Mouse (Mus musculus) layer of hippocampus, adult 18-20 months (tissue): Measurements from ENCODE around the gene Lhfp. TPM values are rescaled to one million over a fixed set of nuclear protein-coding genes. Genes with fewer than 3 reads are reported as not detected.

ENCODE experiments used
- DNase-seq, 2 experiments: peaks; one replicate each; pipeline ENCODE4 v3.0.0; 2022; ENCODE audit warnings: low spot score in 2 of 2
- total RNA-seq, 2 experiments: library from RNA; stranded (reverse); gene quantifications; 2 replicates each; pipeline ENCODE4 v1.2.3; 2021

The Lhfp gene
- total RNA-seq, 2 experiments from 2014 or later = 19.9 to 23.4 TPM

GRCm38 (mm10) chr3:53151081-53151480, 109.8 kb downstream of the Lhfp start:
- DNase-seq = no peak

DNA sequence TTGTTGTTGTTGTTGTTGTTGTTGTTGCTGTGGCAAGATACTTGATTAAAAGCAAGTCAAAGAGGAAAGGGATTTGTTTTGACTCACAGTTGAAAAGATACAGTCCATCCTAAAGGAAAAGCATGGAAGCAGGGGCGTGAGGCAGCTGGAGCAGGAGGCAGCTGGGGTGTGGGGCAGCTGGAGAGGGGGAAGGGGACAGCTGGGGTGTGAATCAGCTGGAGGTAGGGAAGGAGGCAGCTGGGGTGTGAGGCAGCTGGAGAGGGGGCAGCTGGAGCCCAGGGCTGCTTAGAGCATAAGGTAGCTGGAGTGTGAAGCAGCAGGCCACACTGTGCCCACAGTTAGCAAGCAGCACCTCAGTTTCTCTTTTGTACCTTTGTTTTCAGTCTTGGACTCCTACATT, 110.3 kb downstream of the Lhfp start:
- DNase-seq = no peak

DNA sequence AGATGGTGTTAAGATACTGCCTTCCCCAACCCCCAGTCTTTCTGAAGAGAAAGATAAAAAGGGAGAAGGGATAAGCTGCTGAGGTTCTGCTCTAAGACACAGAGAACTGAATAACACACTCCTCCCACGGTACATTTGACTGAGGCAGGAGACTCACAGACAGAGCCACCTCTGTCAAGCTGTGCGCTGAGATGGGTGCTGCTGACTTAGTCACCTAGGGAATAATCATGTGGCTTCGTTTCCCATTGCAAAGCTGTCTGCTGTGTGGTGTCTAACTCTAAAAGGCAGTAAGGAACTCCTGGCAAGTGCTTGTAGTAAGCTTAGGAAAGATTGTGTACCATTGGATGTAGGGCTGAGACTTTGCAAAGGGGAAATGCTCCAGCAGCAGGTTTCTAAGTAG, 120.6 kb downstream of the Lhfp start:
- peak in 1 of 2 experiments; percentile 34 for DNase-seq

DNA sequence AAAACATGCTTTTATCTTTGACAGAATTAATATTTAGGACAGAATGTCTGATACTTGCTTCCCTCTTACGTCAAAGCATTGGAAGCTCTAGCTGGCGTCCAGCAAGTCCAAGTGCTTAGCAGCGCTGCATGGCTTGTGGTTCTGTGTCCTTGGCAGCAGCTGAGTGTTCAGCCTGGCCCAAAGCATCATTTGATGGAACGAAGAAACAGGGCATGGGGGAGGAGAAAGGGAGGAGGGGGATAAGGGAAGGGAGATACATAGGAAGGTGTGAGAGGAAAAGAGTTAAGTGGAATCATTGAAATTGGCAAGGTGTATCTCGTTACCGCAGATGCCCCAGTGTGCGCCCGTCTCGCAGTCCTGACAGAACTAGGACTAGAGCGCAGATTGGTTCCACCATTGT, 124.0 kb downstream of the Lhfp start:
- DNase-seq = peak in 1 of 2 experiments; percentile 44

GRCm38 (mm10) chr3:53166001-53166400, 124.7 kb downstream of the Lhfp start:
- DNase-seq = no peak

DNA sequence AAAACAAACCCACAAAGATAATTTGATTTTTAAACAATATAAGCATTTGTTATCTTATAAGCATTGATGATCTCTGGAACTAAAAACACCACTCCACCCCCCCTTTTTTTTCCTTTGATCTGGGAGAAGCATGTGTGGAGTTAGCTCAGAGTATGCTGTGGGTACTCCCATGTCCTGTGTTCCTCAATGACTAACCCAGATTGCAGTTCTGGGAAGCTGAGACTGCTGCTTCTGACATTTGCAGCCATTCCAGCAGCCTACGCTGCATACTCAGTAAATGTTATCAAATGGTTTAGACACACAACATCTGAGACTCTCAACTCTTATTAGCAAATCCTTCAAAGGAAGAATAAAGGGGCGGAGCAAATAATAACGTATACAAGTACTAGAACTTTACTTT, 128.2 kb downstream of the Lhfp start:
- peak; percentile 17 to 49 for DNase-seq

- DNase-seq = no peak
Observed at GRCm38 (mm10) chr3:53173310-53174063, 132.2 kb downstream of the Lhfp start.

DNA sequence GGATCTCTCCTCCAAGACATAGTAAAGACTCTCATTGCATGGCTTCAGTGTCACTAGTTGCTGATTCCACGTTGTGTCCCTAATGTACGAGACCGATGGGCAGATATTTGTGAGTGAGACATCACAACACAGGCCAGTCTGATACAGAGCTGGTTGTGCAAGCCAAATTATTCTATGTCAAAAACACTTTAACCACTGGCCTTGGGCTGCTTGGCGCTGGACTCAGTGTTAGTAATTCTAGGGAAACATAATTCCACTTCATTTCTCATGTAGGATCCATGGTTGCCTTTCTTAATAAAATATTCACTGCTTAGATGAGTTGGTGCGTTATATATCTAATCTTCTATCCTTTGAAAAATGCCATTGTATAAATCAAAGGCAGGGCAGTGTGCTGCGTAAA, 138.6 kb downstream of the Lhfp start:
- no peak for DNase-seq

GRCm38 (mm10) chr3:53185439-53185838, 144.1 kb downstream of the Lhfp start:
- DNase-seq = no peak

- DNase-seq = no peak
Observed at GRCm38 (mm10) chr3:53193441-53193840, 152.1 kb downstream of the Lhfp start.

DNA sequence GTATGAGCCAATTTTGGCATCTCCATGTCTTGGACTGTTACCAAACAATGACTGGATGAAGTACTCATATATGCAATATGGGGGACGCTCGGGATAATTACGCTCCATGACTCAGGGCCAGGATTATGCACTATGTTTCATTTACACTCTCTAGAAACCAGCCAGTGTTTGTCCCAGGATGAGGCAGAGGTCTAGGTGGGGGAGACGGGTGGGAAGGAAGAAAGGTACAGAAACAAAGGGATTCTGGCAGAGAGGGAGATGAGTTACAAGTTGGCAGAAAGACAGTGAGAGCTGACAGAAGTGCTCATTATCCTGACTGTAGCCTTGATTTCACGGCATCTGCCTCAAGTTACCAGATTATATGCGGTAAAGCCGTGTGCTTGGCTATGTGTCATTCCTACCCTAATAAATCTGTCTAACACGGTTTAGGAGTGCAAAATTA, 154.4 kb downstream of the Lhfp start:
- no peak for DNase-seq

GRCm38 (mm10) chr3:53200175-53200574, 158.8 kb downstream of the Lhfp start:
- DNase-seq = no peak

DNA sequence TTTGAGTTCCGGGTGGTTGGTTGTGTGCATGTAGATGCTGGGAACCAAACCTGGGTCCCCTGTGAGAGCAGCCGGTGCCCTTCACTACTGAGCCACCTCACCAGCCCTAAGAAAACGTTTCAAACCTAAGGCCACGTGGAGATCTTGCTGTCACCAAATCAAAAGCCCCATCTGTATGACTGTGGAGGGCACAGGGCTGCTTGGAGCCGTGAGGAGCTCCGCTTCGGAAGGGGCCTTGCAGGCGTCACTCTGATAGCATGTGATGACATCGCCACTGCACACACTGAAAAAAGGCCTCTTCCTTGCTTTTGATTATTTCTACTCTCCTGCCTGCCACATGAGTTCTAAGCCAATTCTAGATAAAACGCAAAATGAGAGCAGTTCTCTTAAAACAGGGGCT, 159.5 kb downstream of the Lhfp start:
- no peak for DNase-seq

GRCm38 (mm10) chr3:53201670-53202069, 160.3 kb downstream of the Lhfp start:
- DNase-seq = no peak

- DNase-seq = peak in 1 of 2 experiments; percentile 26
Observed at GRCm38 (mm10) chr3:53202184-53202583, 160.9 kb downstream of the Lhfp start.

DNA sequence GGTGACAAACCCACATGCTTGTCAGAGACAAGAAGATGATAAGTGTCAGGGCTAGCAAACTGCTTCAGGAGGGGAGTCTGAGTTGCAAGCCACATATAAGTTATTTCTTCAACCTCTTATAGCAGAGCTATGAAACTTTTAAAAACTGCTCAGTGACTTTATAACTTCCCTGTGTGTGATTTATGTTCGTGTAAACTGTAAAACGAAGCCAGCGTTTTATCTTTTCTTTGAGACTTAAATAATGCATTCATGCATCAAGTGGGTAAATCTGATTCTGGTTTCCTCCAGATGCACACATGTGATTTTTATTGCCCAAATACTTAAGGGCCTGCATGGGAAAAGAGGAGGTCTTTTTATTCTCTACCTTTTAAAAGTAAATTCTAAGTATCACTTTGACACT, 161.4 kb downstream of the Lhfp start:
- DNase-seq = no peak

DNA sequence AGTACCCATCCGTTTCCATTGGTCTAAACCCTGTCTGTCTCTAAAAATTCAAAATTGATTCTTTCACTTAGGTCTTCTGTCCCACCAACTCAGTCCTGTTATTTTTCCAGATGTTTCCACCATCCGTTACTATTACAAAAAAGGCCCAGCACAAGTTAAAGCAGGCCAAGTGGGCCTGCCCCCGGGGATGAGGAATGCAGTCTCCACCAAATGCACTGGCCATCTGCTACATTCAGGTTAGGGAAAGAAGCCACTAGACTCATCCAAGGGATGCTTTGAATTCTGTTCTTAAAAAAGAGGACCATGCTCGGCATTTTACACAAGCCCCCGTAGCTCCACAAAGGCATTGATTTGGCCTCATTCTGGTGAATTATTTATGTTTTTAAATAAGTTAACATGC, 162.3 kb downstream of the Lhfp start:
- no peak for DNase-seq

GRCm38 (mm10) chr3:53204348-53204984, 163.1 kb downstream of the Lhfp start:
- DNase-seq = no peak

GRCm38 (mm10) chr3:53204985-53205365, 163.6 kb downstream of the Lhfp start:
- no peak for DNase-seq

- DNase-seq = no peak
Observed at GRCm38 (mm10) chr3:53205706-53206105, 164.4 kb downstream of the Lhfp start.

- DNase-seq = no peak
Observed at GRCm38 (mm10) chr3:53206509-53207224, 165.3 kb downstream of the Lhfp start.

- peak in 1 of 2 experiments; percentile 22 for DNase-seq
Observed at GRCm38 (mm10) chr3:53207225-53207528, 165.8 kb downstream of the Lhfp start.
